ENCODE assay signal across 16 mouse cellular contexts in genomic region chr10:44366186-44366585, GRCm38 (mm10).
"Had no signal": no experiment of that assay in that cellular context is flagged by ENCODE, and none has a peak within 500 bp of the region (broad histone marks: within the 10 kb centered on the region; RNA-seq: fewer than 3 reads in every experiment).

No protein-coding gene starts in this region.

- H3K4me1 ChIP-seq: neural tube, embryonic 13.5 days; neural tube, embryonic 15.5 days; stomach, embryonic 15.5 days had no signal

- H3K27me3 ChIP-seq: neural tube, embryonic 13.5 days; neural tube, embryonic 15.5 days; stomach, embryonic 15.5 days had no signal

- DNase-seq: retina, postnatal 1 day; right cerebral cortex, adult 18-20 months; right cerebral cortex, postnatal 14 days; right cerebral cortex, postnatal 25 days; right cerebral cortex, postnatal 4 days; spleen, adult 18-20 months; thymus, adult 18-20 months; thymus, adult 2 months; thymus, postnatal 14 days; thymus, postnatal 25 days; thymus, postnatal 36 days; thymus, postnatal 4 days had no signal

- H3K27ac ChIP-seq: neural tube, embryonic 13.5 days; neural tube, embryonic 15.5 days; stomach, embryonic 15.5 days; stomach, postnatal 0 days had no signal

- H3K9me3 ChIP-seq: neural tube, embryonic 13.5 days; neural tube, embryonic 15.5 days; stomach, embryonic 15.5 days had no signal

- H3K4me3 ChIP-seq: neural tube, embryonic 13.5 days; neural tube, embryonic 15.5 days; stomach, embryonic 15.5 days had no signal

- H3K36me3 ChIP-seq: neural tube, embryonic 13.5 days; neural tube, embryonic 15.5 days; stomach, embryonic 15.5 days had no signal

- H3K9ac ChIP-seq: neural tube, embryonic 13.5 days; neural tube, embryonic 15.5 days; stomach, embryonic 15.5 days had no signal

- H3K4me2 ChIP-seq: neural tube, embryonic 13.5 days; neural tube, embryonic 15.5 days; stomach, embryonic 15.5 days had no signal
